In the genomic region with DNA sequence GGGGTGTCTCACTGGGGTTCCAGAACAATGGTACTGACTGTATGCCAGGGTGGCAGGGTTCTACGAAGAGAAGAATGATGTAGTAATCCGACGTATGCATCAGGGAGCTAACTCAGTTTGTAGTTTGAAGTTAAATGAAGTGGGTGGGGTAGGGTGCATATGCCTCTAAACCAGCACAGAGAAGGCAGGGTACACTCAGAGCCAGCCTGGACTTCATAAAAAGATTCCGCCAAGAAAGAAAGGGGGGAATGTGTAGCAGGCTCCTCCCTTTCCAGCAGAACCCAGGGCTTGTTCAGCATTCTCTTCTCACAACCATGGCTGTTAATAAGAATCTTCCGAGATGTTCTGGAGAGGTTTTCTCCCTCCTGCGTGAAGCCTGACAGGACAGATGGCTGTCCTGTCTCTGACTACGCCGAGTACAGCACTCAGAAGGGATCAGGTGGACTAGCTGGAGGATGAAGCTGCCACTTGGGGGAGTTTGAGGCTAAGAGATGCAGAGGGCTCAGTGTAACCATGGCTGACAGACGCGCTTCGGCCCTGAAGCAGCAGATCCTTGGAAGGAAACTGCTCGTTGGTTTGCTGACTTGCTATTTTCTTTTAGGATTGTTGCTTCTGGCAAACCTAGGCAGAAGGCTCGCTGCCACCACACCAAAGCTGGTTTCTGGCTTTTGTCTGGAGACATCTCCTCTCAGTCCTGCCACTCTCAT, we compare ENCODE assay signal across 8 mouse cellular contexts.
DNase-seq lines count a peak whose midpoint lies in the region; ATAC-seq and TF ChIP-seq lines count a peak whose summit lies in the region.

No protein-coding gene starts in this region.

- no peaks in the 10 kb centered on the region for H3K79me2 ChIP-seq in liver, adult 2 months (ENCODE audit: control insufficient read depth, insufficient read depth, low read length)

- peak; percentile 23 for DNase-seq in liver, adult 2 months (ENCODE audit: extremely low read depth, low read depth, low spot score)
- peak; percentile 64 to 65 for DNase-seq in cerebellum, postnatal 36 days
- peak; percentile 43 to 63 for DNase-seq in gastrocnemius, adult 8-10 months (ENCODE audit: low spot score in 2 of 2)
- peak; percentile 85 for DNase-seq in hindbrain, postnatal 0 days (ENCODE audit: low spot score)
- DNase-seq in left cerebral cortex, adult 18-20 months (ENCODE audit: low spot score in 2 of 2): peak; percentile 62 to 63

- no peak overlapping the region for H3K4me3 ChIP-seq in liver, adult 2 months (ENCODE audit: insufficient read depth, low read depth, low read length)
- no peak overlapping the region for H3K4me3 ChIP-seq in liver, embryonic 12.5 days
- H3K4me3 ChIP-seq in hindbrain, postnatal 0 days (ENCODE audit: low read length): no peak overlapping the region
- H3K4me3 ChIP-seq in midbrain, embryonic 12.5 days: no peak overlapping the region
- no peak overlapping the region for H3K4me3 ChIP-seq in small intestine, adult 2 months (ENCODE audit: low read depth, low read length)

- H3K9me3 ChIP-seq in liver, embryonic 12.5 days (replicated peaks): no peaks in the 10 kb centered on the region
- H3K9me3 ChIP-seq in hindbrain, postnatal 0 days (ENCODE audit: low read length): no peaks in the 10 kb centered on the region
- no peaks in the 10 kb centered on the region for H3K9me3 ChIP-seq in midbrain, embryonic 12.5 days

- ATAC-seq in liver, embryonic 12.5 days: no peak
- peak; percentile 87 for ATAC-seq in hindbrain, postnatal 0 days
- peak; percentile 79; the same call in 1 of the 2 replicates for ATAC-seq in midbrain, embryonic 12.5 days (ENCODE audit: low FRiP score, low read depth)

- WGBS in liver, adult 2 months: 43% methylated on average over 13 of the region's 13 CpGs
- 41% methylated on average over 13 of the region's 13 CpGs for WGBS in liver, embryonic 12.5 days (ENCODE audit: insufficient replicate concordance)
- WGBS in hindbrain, postnatal 0 days: 31% methylated on average over 13 of the region's 13 CpGs
- 42% methylated on average over 13 of the region's 13 CpGs for WGBS in midbrain, embryonic 12.5 days
- WGBS in small intestine, adult 2 months: 44% methylated on average over 13 of the region's 13 CpGs

- H3K36me3 ChIP-seq in liver, adult 2 months (ENCODE audit: control insufficient read depth, insufficient read depth, low read length): no peaks in the 10 kb centered on the region
- H3K36me3 ChIP-seq in liver, embryonic 12.5 days: no peaks in the 10 kb centered on the region
- no peaks in the 10 kb centered on the region for H3K36me3 ChIP-seq in hindbrain, postnatal 0 days (ENCODE audit: insufficient read depth, low read length)
- H3K36me3 ChIP-seq in midbrain, embryonic 12.5 days: no peaks in the 10 kb centered on the region
- H3K36me3 ChIP-seq in small intestine, adult 2 months (ENCODE audit: control insufficient read depth, insufficient read depth, low read length): no peaks in the 10 kb centered on the region

- no peak overlapping the region for H3K9ac ChIP-seq in liver, adult 2 months (ENCODE audit: low read depth, low read length)
- H3K9ac ChIP-seq in liver, embryonic 12.5 days: no peak overlapping the region
- no peak overlapping the region for H3K9ac ChIP-seq in hindbrain, postnatal 0 days (replicated peaks; ENCODE audit: low read length)
- no peak overlapping the region for H3K9ac ChIP-seq in midbrain, embryonic 12.5 days (replicated peaks)

- no peak overlapping the region for H3K4me2 ChIP-seq in liver, embryonic 12.5 days
- H3K4me2 ChIP-seq in hindbrain, postnatal 0 days (ENCODE audit: low read depth, low read length): no peak overlapping the region
- H3K4me2 ChIP-seq in midbrain, embryonic 12.5 days (replicated peaks): no peak overlapping the region

- no peak for TF ChIP-seq POLR2A in liver, adult 2 months (IDR thresholded peaks at IDR 0.05; ENCODE audit: extremely low read depth, insufficient read depth, low read length)
- TF ChIP-seq POLR2A in small intestine, adult 2 months (IDR thresholded peaks at IDR 0.05; ENCODE audit: low read depth, low read length): no peak

- no peaks in the 10 kb centered on the region for H3K4me1 ChIP-seq in liver, adult 2 months (ENCODE audit: control insufficient read depth, insufficient read depth, low read length)
- no peaks in the 10 kb centered on the region for H3K4me1 ChIP-seq in liver, embryonic 12.5 days
- H3K4me1 ChIP-seq in hindbrain, postnatal 0 days (ENCODE audit: insufficient read depth, low read length): no peaks in the 10 kb centered on the region
- 0 out of 2 replicates have a peak, but pooled peaks cover 2% of the 10 kb centered on the region for H3K4me1 ChIP-seq in midbrain, embryonic 12.5 days
- peaks cover 9% of the 10 kb centered on the region; the same call in 1 of the 2 replicates for H3K4me1 ChIP-seq in small intestine, adult 2 months (ENCODE audit: control insufficient read depth, insufficient read depth, insufficient read length, low read length)

- H3K27ac ChIP-seq in liver, adult 2 months (replicated peaks; ENCODE audit: insufficient read depth, low read depth, low read length): no peak overlapping the region
- H3K27ac ChIP-seq in liver, embryonic 12.5 days: no peak overlapping the region
- no peak overlapping the region for H3K27ac ChIP-seq in hindbrain, postnatal 0 days
- no peak overlapping the region for H3K27ac ChIP-seq in midbrain, embryonic 12.5 days (replicated peaks)
- no peak overlapping the region for H3K27ac ChIP-seq in small intestine, adult 2 months (ENCODE audit: insufficient read depth, low read depth, low read length)

- TF ChIP-seq CTCF in liver, adult 2 months (IDR thresholded peaks at IDR 0.05; ENCODE audit: low read depth, low read length): peak; percentile 79
- TF ChIP-seq CTCF in hindbrain, postnatal 0 days (IDR thresholded peaks at IDR 0.05; ENCODE audit: low read depth): peak; percentile 91
- peak; percentile 64; the same call in 1 of the 2 replicates for TF ChIP-seq CTCF in small intestine, adult 2 months (IDR thresholded peaks at IDR 0.05; ENCODE audit: extremely low read depth, insufficient read length, insufficient replicate concordance, low read depth, low read length)

- H3K27me3 ChIP-seq in liver, adult 2 months (ENCODE audit: control insufficient read depth, insufficient read depth, low read length): no peaks in the 10 kb centered on the region; the same call in 1 of the 2 replicates
- peaks cover 11% of the 10 kb centered on the region for H3K27me3 ChIP-seq in liver, embryonic 12.5 days (replicated peaks)
- H3K27me3 ChIP-seq in hindbrain, postnatal 0 days (ENCODE audit: insufficient read depth, low read length): no peaks in the 10 kb centered on the region
- peaks cover 22% of the 10 kb centered on the region for H3K27me3 ChIP-seq in midbrain, embryonic 12.5 days
- no peaks in the 10 kb centered on the region for H3K27me3 ChIP-seq in small intestine, adult 2 months (ENCODE audit: control insufficient read depth, insufficient read depth, low read length)

Comparison
In these comparisons a context has a peak if more than half of its experiments do, and no peak if none do; other contexts are left out.
1. DNase-seq: peak in every context shown above with its lines; median percentile 85 in hindbrain, postnatal 0 days; 64 in cerebellum, postnatal 36 days; 62 in left cerebral cortex, adult 18-20 months; 53 in gastrocnemius, adult 8-10 months; 23 in liver, adult 2 months.